Mouse (Mus musculus): ENCODE data around the gene Ppp1ca. TPM values are rescaled to one million over a fixed set of nuclear protein-coding genes. Genes with fewer than 3 reads are reported as not detected.

Ppp1ca gene
- polyA plus RNA-seq, 1 experiment = 509 TPM

- H3K27me3 ChIP-seq (replicated peaks; ENCODE audit: control insufficient read depth, insufficient read depth, low read length) = no peaks in the 10 kb centered on the region
- no peak for DNase-seq
- no peak for TF ChIP-seq POLR2A (IDR thresholded peaks at IDR 0.05; ENCODE audit: low read depth, low read length)
- TF ChIP-seq CTCF (conservative IDR thresholded peaks at IDR 0.05; ENCODE audit: insufficient read depth, insufficient read length, low read depth, low read length) = no peak
- no peaks in the 10 kb centered on the region for H3K36me3 ChIP-seq (ENCODE audit: control insufficient read depth, insufficient read depth, low read length)
- peaks cover 8% of the 10 kb centered on the region for H3K4me1 ChIP-seq (ENCODE audit: control insufficient read depth, insufficient read depth, low read length)
- H3K4me3 ChIP-seq (ENCODE audit: insufficient read depth, low read depth, low read length) = no peak overlapping the region
- H3K27ac ChIP-seq (ENCODE audit: insufficient read depth, low read depth, low read length) = no peak overlapping the region
- WGBS = 92% methylated on average over 7 of the region's 7 CpGs
Measured at GRCm38 (mm10) chr19:4226779-4227178, 34.9 kb downstream of the Ppp1ca start.

- DNase-seq = no peak
- peaks cover 11% of the 10 kb centered on the region for H3K4me1 ChIP-seq (ENCODE audit: control insufficient read depth, insufficient read depth, low read length)
- H3K27ac ChIP-seq (ENCODE audit: insufficient read depth, low read depth, low read length) = no peak overlapping the region
- H3K36me3 ChIP-seq (ENCODE audit: control insufficient read depth, insufficient read depth, low read length) = no peaks in the 10 kb centered on the region
- TF ChIP-seq POLR2A (IDR thresholded peaks at IDR 0.05; ENCODE audit: low read depth, low read length) (no peak), CTCF (conservative IDR thresholded peaks at IDR 0.05; ENCODE audit: insufficient read depth, insufficient read length, low read depth, low read length) (no peak)
- H3K27me3 ChIP-seq (replicated peaks; ENCODE audit: control insufficient read depth, insufficient read depth, low read length) = no peaks in the 10 kb centered on the region
- H3K4me3 ChIP-seq (ENCODE audit: insufficient read depth, low read depth, low read length) = no peak overlapping the region
- 81% methylated on average over 5 of the region's 5 CpGs for WGBS
Measured at GRCm38 (mm10) chr19:4227446-4227845, 35.6 kb downstream of the Ppp1ca start.

- Histone ChIP-seq H3K36me3 (ENCODE audit: control insufficient read depth, insufficient read depth, low read length) (no peaks in the 10 kb centered on the region), H3K27ac (ENCODE audit: insufficient read depth, low read depth, low read length) (no peak overlapping the region), H3K27me3 (replicated peaks; ENCODE audit: control insufficient read depth, insufficient read depth, low read length) (no peaks in the 10 kb centered on the region), H3K4me1 (ENCODE audit: control insufficient read depth, insufficient read depth, low read length) (peaks cover 11% of the 10 kb centered on the region), H3K4me3 (ENCODE audit: insufficient read depth, low read depth, low read length) (no peak overlapping the region)
- peak; percentile 84 for DNase-seq
- TF ChIP-seq CTCF (conservative IDR thresholded peaks at IDR 0.05; ENCODE audit: insufficient read depth, insufficient read length, low read depth, low read length) = peak; percentile 95
- TF ChIP-seq POLR2A (IDR thresholded peaks at IDR 0.05; ENCODE audit: low read depth, low read length) = no peak
- 35% methylated on average over 8 of the region's 8 CpGs for WGBS
Measured at GRCm38 (mm10) chr19:4227894-4228678, 36.2 kb downstream of the Ppp1ca start.

GRCm38 (mm10) chr19:4228891-4229290, 37.0 kb downstream of the Ppp1ca start:
- Histone ChIP-seq H3K4me1 (ENCODE audit: control insufficient read depth, insufficient read depth, low read length) (peaks cover 11% of the 10 kb centered on the region), H3K4me3 (ENCODE audit: insufficient read depth, low read depth, low read length) (no peak overlapping the region), H3K36me3 (ENCODE audit: control insufficient read depth, insufficient read depth, low read length) (no peaks in the 10 kb centered on the region), H3K27me3 (replicated peaks; ENCODE audit: control insufficient read depth, insufficient read depth, low read length) (no peaks in the 10 kb centered on the region), H3K27ac (ENCODE audit: insufficient read depth, low read depth, low read length) (no peak overlapping the region)
- no peak for DNase-seq
- TF ChIP-seq CTCF (conservative IDR thresholded peaks at IDR 0.05; ENCODE audit: insufficient read depth, insufficient read length, low read depth, low read length) (no peak), POLR2A (IDR thresholded peaks at IDR 0.05; ENCODE audit: low read depth, low read length) (no peak)
- WGBS = 68% methylated on average over 4 of the region's 4 CpGs

- H3K4me1 ChIP-seq (ENCODE audit: control insufficient read depth, insufficient read depth, low read length) = peaks cover 11% of the 10 kb centered on the region
- no peaks in the 10 kb centered on the region for H3K36me3 ChIP-seq (ENCODE audit: control insufficient read depth, insufficient read depth, low read length)
- 75% methylated on average over 9 of the region's 9 CpGs for WGBS
- TF ChIP-seq POLR2A (IDR thresholded peaks at IDR 0.05; ENCODE audit: low read depth, low read length) = no peak
- TF ChIP-seq CTCF (conservative IDR thresholded peaks at IDR 0.05; ENCODE audit: insufficient read depth, insufficient read length, low read depth, low read length) = no peak
- H3K27me3 ChIP-seq (replicated peaks; ENCODE audit: control insufficient read depth, insufficient read depth, low read length) = no peaks in the 10 kb centered on the region
- H3K4me3 ChIP-seq (ENCODE audit: insufficient read depth, low read depth, low read length) = no peak overlapping the region
- H3K27ac ChIP-seq (ENCODE audit: insufficient read depth, low read depth, low read length) = no peak overlapping the region
- DNase-seq = no peak
Measured at GRCm38 (mm10) chr19:4229451-4230076, 37.7 kb downstream of the Ppp1ca start.

- DNase-seq = peak; percentile 43
- TF ChIP-seq POLR2A (IDR thresholded peaks at IDR 0.05; ENCODE audit: low read depth, low read length) = no peak
- TF ChIP-seq CTCF (conservative IDR thresholded peaks at IDR 0.05; ENCODE audit: insufficient read depth, insufficient read length, low read depth, low read length) = no peak
- Histone ChIP-seq H3K4me3 (ENCODE audit: insufficient read depth, low read depth, low read length) (no peak overlapping the region), H3K27ac (ENCODE audit: insufficient read depth, low read depth, low read length) (peak overlapping the region; percentile 43; the same call in 1 of the 2 replicates), H3K4me1 (ENCODE audit: control insufficient read depth, insufficient read depth, low read length) (peaks cover 11% of the 10 kb centered on the region), H3K27me3 (replicated peaks; ENCODE audit: control insufficient read depth, insufficient read depth, low read length) (no peaks in the 10 kb centered on the region), H3K36me3 (ENCODE audit: control insufficient read depth, insufficient read depth, low read length) (no peaks in the 10 kb centered on the region)
- WGBS = 36% methylated on average over 8 of the region's 8 CpGs
Measured at GRCm38 (mm10) chr19:4230415-4230814, 38.5 kb downstream of the Ppp1ca start.
